Mouse (Mus musculus) cortical plate, adult 2 months (tissue): ENCODE data around the gene Sart1. TPM values are rescaled to one million over a fixed set of nuclear protein-coding genes. Genes with fewer than 3 reads are reported as not detected.
"Not testable (repeated sequence)": the region's sequence is repeated elsewhere in the genome, so short reads cannot be mapped to it uniquely, and the experiment has no call there.

Experiments used
- H3K27ac ChIP-seq: fragments of 200-500 bp; 2 replicates; pipeline ENCODE4 v1.5.1; 2012; ENCODE audit warnings: low read length, control low read depth, inconsistent platforms; ENCODE audit not compliant: insufficient read depth
- H3K4me1 ChIP-seq: fragments of 200-500 bp; 2 replicates; pipeline ENCODE4 v1.6.1; 2011; ENCODE audit warnings: low read length; ENCODE audit not compliant: control insufficient read depth, insufficient read depth
- H3K4me3 ChIP-seq: fragments of 200-500 bp; 2 replicates; pipeline ENCODE4 v1.5.1; 2011; ENCODE audit warnings: mild to moderate bottlenecking, low read length, control low read depth; ENCODE audit not compliant: insufficient read depth
- CTCF ChIP-seq: fragments of 200-500 bp; IDR thresholded peaks from 2 replicates; pipeline ENCODE4 v1.5.1; 2011; ENCODE audit warnings: mild to moderate bottlenecking, control low read depth, low read length; ENCODE audit not compliant: insufficient read depth; ENCODE audit errors: extremely low read depth
- POLR2A ChIP-seq: fragments of 200-500 bp; IDR thresholded peaks from 2 replicates; pipeline ENCODE4 v1.6.1; 2011; ENCODE audit warnings: mild to moderate bottlenecking, low read length, control low read depth; ENCODE audit not compliant: insufficient read depth; ENCODE audit errors: extremely low read depth
- polyA plus RNA-seq: library from polyadenylated mRNA; depleted of rRNA; stranded (reverse); fragments of >200 nt; gene quantifications from 2 replicates; pipeline ENCODE4 v1.2.3, GENCODE M21; 2012

The Sart1 gene
- polyA plus RNA-seq, 1 experiment, result 71.0 TPM

DNA sequence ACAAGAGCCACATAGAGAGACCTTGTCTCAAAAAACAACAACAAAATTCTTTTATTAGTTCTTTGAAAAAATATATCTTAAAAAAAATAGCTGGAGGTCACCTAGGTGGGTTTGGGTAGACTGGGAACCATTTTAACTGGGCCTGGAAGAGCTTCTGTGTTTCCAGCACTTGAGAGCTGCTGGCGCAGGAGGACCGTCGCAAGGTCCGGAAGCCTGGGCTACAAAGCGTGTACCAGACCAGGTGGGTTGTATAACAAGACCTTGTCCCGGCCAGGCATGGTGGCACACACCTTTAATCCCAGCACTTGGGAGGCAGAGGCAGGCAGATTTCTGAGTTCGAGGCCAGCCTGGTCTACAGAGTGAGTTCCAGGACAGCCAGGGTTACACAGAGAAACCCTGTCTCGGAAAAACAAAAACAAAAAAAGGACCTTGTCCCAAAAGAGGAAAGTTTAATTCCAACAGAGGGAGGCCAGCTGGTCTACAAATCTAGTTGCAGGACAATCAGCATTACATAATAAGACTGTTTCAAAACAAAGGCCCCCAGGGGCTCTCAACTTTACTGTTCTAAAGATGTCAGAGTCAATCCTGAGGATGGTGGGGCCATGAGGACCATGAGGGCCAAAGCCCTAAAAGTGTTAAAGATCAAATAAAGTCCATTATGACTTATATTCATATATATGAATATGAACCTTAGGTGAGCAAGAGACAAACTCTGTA, 30.4 kb upstream of the Sart1 start:
- no peak overlapping the region for H3K4me3 ChIP-seq
- TF ChIP-seq CTCF, result no peak
- TF ChIP-seq POLR2A, result no peak
- no peak overlapping the region for H3K27ac ChIP-seq
- peaks cover 3% of the 10 kb centered on the region; the same call in 1 of the 2 replicates for H3K4me1 ChIP-seq

DNA sequence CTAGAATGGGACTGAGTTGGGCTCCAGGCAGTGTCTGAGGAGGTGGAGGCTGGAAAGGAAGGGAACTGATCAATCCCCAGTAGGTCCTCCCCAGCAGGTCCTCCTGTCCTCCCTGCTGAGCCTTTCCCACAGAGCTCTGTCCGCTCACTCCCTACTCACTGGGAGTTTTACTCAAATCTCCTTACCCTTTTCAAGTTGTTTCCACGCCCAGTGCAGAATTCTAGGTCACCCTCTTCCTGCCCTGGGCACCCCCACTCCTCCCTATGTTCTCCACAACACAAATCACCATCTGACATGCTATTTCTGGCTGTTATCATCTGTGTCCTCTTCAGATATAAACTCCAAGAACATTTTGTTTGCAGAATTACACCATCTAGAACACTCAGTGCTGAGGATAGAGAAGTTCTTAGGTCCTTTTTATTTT, 26.0 kb upstream of the Sart1 start:
- H3K4me3 ChIP-seq, result no peak overlapping the region
- H3K4me1 ChIP-seq, result no peaks in the 10 kb centered on the region
- TF ChIP-seq POLR2A, result no peak
- TF ChIP-seq CTCF, result no peak
- H3K27ac ChIP-seq, result no peak overlapping the region

DNA sequence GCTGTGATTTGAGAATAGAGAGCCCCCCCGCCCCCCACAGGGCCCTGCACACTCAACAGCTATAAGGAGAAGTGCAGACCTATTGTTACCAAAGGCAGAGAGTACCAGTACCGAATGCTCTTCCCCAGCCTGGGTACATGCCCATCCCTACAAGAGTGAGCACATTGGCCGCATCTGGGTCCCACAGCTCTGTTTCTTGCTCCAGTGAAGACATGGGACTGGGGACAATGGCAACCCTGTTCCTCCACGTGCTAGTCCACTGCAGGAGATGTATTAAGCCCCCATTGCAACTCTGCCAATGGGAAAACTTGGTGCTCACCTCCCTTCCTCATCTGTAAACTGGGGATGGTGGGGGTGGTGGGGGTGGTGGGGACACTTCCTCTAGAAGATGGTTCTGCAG, 25.3 kb upstream of the Sart1 start:
- H3K27ac ChIP-seq, result no peak overlapping the region
- TF ChIP-seq POLR2A, result no peak
- TF ChIP-seq CTCF, result no peak
- no peak overlapping the region for H3K4me3 ChIP-seq
- H3K4me1 ChIP-seq, result no peaks in the 10 kb centered on the region

DNA sequence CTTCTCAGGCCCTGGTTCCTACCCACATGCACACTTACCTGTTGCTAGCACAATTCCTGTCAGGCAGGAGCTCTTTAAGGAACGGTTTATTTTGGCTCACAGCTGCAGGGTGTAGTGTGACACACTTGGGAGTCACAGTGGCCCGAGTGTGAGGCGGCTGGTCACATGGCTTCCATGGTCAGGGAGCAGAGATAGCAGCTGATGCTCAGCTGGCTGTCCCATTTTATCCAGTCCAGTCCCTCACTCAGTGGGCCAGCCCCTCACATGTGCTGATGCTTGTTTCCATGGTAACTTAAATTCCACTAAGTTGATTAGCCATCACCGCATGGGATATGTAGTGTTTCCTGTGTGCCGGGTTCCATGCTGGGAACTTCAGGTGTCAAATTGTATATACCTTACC, 23.5 kb upstream of the Sart1 start:
- Histone ChIP-seq H3K4me3 (no peak overlapping the region), H3K4me1 (no peaks in the 10 kb centered on the region), H3K27ac (no peak overlapping the region)
- no peak for TF ChIP-seq CTCF
- TF ChIP-seq POLR2A, result no peak

DNA sequence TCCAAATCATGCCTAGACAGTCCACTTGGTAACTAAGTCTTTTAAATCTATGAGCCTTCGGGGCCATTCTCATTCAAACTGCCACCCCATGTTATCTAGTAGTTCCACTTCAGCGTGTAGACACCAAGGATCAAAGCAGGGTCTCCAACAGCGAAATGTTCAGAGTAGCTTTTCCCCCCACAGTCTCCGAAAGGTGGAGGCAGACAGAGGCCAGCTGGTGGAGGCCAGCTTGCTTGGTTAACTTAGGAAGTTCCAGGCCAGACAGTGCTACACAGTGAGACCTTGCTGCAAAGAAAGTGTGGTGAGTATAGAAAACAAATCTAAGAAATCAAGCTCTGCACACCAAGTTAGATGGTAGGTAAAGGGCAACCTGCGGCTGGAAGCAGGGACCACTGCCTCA, 22.1 kb upstream of the Sart1 start:
- peaks cover 3% of the 10 kb centered on the region; the same call in 1 of the 2 replicates for H3K4me1 ChIP-seq
- no peak overlapping the region for H3K27ac ChIP-seq
- TF ChIP-seq POLR2A (no peak), CTCF (no peak)

DNA sequence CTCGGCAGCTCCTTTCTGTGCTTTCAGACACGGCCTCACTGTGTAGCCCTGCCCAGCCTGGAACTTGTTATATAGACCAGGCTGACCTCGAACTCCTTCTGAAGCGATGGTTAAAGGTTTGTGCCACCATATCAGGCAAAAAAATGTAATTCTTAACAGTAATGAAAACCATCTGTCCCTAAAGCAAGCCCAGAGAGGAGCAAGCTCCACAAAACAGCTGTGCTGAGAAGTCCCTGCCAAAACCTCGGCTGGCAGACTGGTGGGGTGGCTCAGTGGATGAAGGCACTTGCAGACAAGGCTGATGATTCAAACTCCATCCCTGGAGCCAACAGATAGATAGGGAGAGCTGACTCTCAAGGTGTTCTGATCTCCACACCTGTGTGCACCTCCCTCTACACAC, 20.6 kb upstream of the Sart1 start:
- H3K27ac ChIP-seq, result 0 out of 2 replicates have a peak overlapping the region, but pooled peaks have one; percentile 28
- no peak overlapping the region for H3K4me3 ChIP-seq
- TF ChIP-seq CTCF, result no peak
- no peak for TF ChIP-seq POLR2A
- H3K4me1 ChIP-seq, result peaks cover 3% of the 10 kb centered on the region; the same call in 1 of the 2 replicates

More for the DNA sequence above, 22.1 kb upstream of the Sart1 start:
- no peak overlapping the region for H3K4me3 ChIP-seq

DNA sequence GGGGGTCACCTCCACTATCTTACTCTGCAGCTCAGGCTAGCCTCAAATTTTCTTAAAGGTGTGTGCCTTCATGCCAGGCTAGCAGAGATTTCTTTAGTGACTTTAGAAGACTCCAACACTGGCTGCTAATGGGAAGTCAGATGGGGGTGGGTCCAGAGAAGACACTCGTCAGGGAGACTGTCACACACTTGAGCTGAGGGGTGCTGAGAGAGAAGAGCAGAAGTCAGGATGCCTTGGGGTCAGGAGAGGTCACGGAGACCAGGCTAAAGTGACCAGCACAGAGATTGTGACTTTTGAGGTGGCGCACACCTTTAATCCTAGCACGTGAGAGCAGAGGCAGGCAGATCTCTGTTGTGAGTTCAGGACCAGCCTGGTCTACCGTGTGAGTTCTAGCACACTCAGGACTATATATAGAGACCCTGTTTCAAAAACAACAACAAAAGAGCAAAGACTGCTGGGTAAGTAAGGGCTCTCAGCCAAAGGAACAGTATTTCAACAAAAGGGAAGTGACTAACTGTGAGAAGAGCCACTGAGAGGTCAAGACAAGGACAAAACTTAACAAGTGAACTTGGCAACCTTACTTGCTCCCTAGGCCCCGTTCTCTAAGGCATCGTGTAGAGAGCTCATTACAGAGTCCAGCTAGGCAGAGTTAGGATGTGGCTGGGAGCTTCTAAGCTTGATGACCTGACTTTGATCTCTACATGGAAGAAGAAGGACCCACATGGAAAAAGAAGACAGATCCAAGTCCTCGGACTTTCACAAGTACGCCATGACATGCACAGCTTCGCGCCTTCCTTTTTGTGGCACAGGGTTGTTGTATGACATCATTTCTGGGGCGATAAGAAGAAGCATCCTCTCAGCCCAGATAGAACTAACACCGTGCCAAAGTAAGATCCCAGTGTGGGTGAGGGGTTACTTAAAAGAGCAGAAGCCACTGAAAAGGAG, 19.8 kb upstream of the Sart1 start:
- Histone ChIP-seq H3K4me3 (no peak overlapping the region), H3K27ac (0 out of 2 replicates have a peak overlapping the region, but pooled peaks have one; percentile 28)

DNA sequence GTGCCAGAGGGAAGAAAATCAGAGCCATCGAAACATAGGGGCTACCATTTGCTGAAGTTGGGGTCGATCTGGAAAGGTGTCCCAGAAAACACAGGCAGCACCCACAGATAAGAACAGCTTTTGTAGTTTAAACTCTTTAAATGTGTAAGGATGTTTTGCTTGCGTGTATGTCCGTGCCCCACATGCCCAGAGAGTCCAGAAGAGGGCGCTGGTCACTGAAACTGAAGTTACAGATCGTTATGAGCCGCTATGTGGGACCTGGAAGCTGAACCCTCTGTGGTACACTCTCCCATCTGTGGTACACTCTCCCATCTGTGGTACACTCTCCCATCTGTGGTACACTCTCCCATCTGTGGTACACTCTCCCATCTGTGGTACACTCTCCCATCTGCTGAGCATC, 18.6 kb upstream of the Sart1 start:
- Histone ChIP-seq H3K4me3 (peak overlapping the region; percentile 64), H3K27ac (peak overlapping the region; percentile 87), H3K4me1 (peaks cover 3% of the 10 kb centered on the region; the same call in 1 of the 2 replicates)
- no peak for TF ChIP-seq POLR2A
- peak; percentile 61 for TF ChIP-seq CTCF

More for the DNA sequence above, 19.8 kb upstream of the Sart1 start:
- peaks cover 3% of the 10 kb centered on the region; the same call in 1 of the 2 replicates for H3K4me1 ChIP-seq
- TF ChIP-seq CTCF (no peak), POLR2A (no peak)

DNA sequence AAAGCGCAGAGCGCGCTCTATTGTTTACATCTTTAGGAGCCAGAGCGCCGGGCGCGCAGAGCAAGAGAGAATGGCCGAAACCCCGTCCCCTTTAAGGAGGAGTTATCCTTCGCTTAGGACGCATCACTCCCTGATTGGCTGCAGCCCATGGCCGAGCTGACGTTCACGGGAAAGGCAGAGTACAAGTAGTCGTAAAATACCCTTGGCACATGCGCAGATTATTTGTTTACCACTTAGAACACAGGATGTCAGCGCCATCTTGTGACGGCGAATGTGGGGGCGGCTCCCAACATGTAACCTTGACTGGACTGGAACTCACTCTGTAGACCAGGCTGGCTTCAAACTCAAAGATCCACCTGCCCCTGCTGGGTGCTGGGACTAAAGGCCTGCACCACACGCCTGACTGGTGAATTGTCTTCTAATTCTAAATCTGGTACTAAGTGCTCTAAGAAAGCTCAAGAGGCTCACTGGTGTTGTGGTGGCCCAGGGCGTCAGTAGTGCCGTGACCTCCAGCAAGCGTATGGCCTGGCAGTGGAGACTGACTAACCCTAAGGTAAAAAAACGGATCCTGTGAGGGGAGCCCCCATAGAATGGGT, 18.1 kb upstream of the Sart1 start:
- peak overlapping the region; percentile 87 for H3K27ac ChIP-seq
- peak; percentile 80 for TF ChIP-seq POLR2A
- H3K4me3 ChIP-seq, result peak overlapping the region; percentile 64

DNA sequence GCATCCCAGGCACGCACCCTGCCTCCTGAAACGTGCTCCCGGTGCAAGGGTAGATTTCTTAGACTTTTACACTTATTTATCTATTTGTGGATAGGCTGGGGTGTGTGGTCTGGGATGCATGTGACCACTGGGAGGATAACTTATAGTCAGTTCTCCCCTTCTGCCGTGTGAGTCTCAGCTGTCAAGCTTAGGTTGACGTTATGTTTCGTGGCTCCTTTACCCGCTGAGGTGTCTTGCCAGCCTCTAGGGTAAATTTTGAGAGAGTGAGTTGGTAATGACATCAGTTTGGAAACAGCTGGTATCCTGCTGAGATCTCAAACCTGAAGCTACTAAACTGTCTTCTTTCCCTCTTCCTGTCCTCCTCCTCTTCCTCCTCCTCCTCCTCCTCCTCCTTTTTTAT, 17.4 kb upstream of the Sart1 start:
- Histone ChIP-seq H3K27ac (peak overlapping the region; percentile 91), H3K4me3 (peak overlapping the region; percentile 64), H3K4me1 (peaks cover 3% of the 10 kb centered on the region; the same call in 1 of the 2 replicates)
- TF ChIP-seq CTCF (no peak), POLR2A (no peak)

More for the DNA sequence above, 18.1 kb upstream of the Sart1 start:
- not testable (repeated sequence) for H3K4me1 ChIP-seq
